In genomic region chr4:53567065-53567464, GRCm38 (mm10) we compare ENCODE assay signal across 23 mouse cellular contexts.
"Had no signal": no experiment of that assay in that cellular context is flagged by ENCODE, and none has a peak within 500 bp of the region (broad histone marks: within the 10 kb centered on the region; RNA-seq: fewer than 3 reads in every experiment).

No protein-coding gene starts in this region.

- H3K36me3 ChIP-seq: liver, embryonic 13.5 days; liver, embryonic 15.5 days had no signal

- ATAC-seq: liver, postnatal 0 days; midbrain, embryonic 13.5 days; midbrain, embryonic 15.5 days had no signal

- H3K4me1 ChIP-seq: liver, embryonic 13.5 days; liver, embryonic 15.5 days; megakaryocyte, embryonic 14.5 days; midbrain, embryonic 15.5 days; neural tube, embryonic 15.5 days; stomach, embryonic 15.5 days had no signal

- H3K27ac ChIP-seq: liver, embryonic 13.5 days; liver, embryonic 15.5 days; macrophage; midbrain, embryonic 13.5 days; midbrain, embryonic 15.5 days; neural tube, embryonic 13.5 days; neural tube, embryonic 15.5 days; stomach, embryonic 15.5 days; stomach, postnatal 0 days had no signal

- H3K4me2 ChIP-seq: liver, embryonic 13.5 days; liver, embryonic 15.5 days; lung, embryonic 14.5 days; midbrain, embryonic 11.5 days; midbrain, embryonic 13.5 days; midbrain, embryonic 15.5 days; neural tube, embryonic 13.5 days; neural tube, embryonic 15.5 days; stomach, embryonic 15.5 days had no signal

- H3K9me3 ChIP-seq: liver, embryonic 13.5 days; liver, embryonic 15.5 days; megakaryocyte, embryonic 14.5 days; midbrain, embryonic 13.5 days; midbrain, embryonic 15.5 days; neural tube, embryonic 13.5 days; neural tube, embryonic 15.5 days; stomach, embryonic 15.5 days had no signal

- H3K27me3 ChIP-seq: liver, embryonic 13.5 days; liver, embryonic 15.5 days; megakaryocyte, embryonic 14.5 days; midbrain, embryonic 13.5 days; midbrain, embryonic 15.5 days; neural tube, embryonic 13.5 days; neural tube, embryonic 15.5 days; stomach, embryonic 15.5 days had no signal

- H3K9ac ChIP-seq: liver, embryonic 13.5 days; liver, embryonic 15.5 days; liver, postnatal 0 days; lung, embryonic 14.5 days; midbrain, embryonic 13.5 days; midbrain, embryonic 15.5 days; neural tube, embryonic 13.5 days; neural tube, embryonic 15.5 days; stomach, embryonic 15.5 days had no signal

- H3K4me3 ChIP-seq: liver, embryonic 13.5 days; liver, embryonic 15.5 days; megakaryocyte, embryonic 14.5 days; midbrain, embryonic 13.5 days; midbrain, embryonic 15.5 days; neural tube, embryonic 13.5 days; neural tube, embryonic 15.5 days; stomach, embryonic 15.5 days had no signal

- DNase-seq: liver, embryonic 13.5 days; liver, postnatal 0 days; lung, embryonic 14.5 days; lung, postnatal 14 days; lung, postnatal 36 days; retina, postnatal 1 day; right cerebral cortex, adult 18-20 months; right cerebral cortex, postnatal 25 days; right cerebral cortex, postnatal 4 days; spleen, adult 18-20 months; thymus, adult 2 months; thymus, postnatal 25 days; thymus, postnatal 4 days had no signal
